Comparison of ENCODE assay signal across 23 mouse cellular contexts in genomic region chr11:60149086-60149485, GRCm38 (mm10). TPM values are rescaled to one million over a fixed set of nuclear protein-coding genes. Genes with fewer than 3 reads are reported as not detected.
DNase-seq lines count a peak whose midpoint lies in the region; ATAC-seq and TF ChIP-seq lines count a peak whose summit lies in the region.
"Had no signal": no experiment of that assay in that cellular context is flagged by ENCODE, and none has a peak within 500 bp of the region (broad histone marks: within the 10 kb centered on the region; RNA-seq: fewer than 3 reads in every experiment).

No protein-coding gene starts in this region.

- H3K9ac ChIP-seq in hindbrain, embryonic 12.5 days, result no peak overlapping the region
- no peak overlapping the region for H3K9ac ChIP-seq in hindbrain, embryonic 14.5 days
- H3K9ac ChIP-seq in lung, postnatal 0 days (replicated peaks; ENCODE audit: low read depth), result no peak overlapping the region
- no peak overlapping the region for H3K9ac ChIP-seq in neural tube, embryonic 15.5 days (replicated peaks)
- H3K9ac ChIP-seq: limb, embryonic 13.5 days had no signal

- no peak for TF ChIP-seq EP300 in lung, postnatal 0 days (IDR thresholded peaks at IDR 0.05)

- DNase-seq in hindbrain, embryonic 14.5 days (ENCODE audit: low spot score), result no peak
- DNase-seq in lung, postnatal 0 days (ENCODE audit: low spot score), result peak; percentile 13
- no peak for DNase-seq in lung, postnatal 4 days
- DNase-seq in frontal cortex, postnatal 25 days (ENCODE audit: low spot score in 2 of 2), result no peak
- DNase-seq: adrenal gland, adult 8-10 months; cerebellum, adult 11 months; heart, adult 2 months; heart, postnatal 14 days; kidney, adult 8-10 months; kidney, postnatal 4 days; midbrain, embryonic 14.5 days; right cerebral cortex, adult 18-20 months; spleen, adult 18-20 months; thymus, postnatal 4 days had no signal

- no peak overlapping the region for H3K4me2 ChIP-seq in hindbrain, embryonic 12.5 days (replicated peaks)
- H3K4me2 ChIP-seq in hindbrain, embryonic 14.5 days (replicated peaks), result no peak overlapping the region
- no peak overlapping the region for H3K4me2 ChIP-seq in lung, postnatal 0 days (replicated peaks; ENCODE audit: low read depth, low read length)
- no peak overlapping the region for H3K4me2 ChIP-seq in neural tube, embryonic 15.5 days
- H3K4me2 ChIP-seq: limb, embryonic 13.5 days; liver, embryonic 11.5 days had no signal

- H3K36me3 ChIP-seq in hindbrain, embryonic 12.5 days, result peaks cover 54% of the 10 kb centered on the region
- peaks cover 38% of the 10 kb centered on the region for H3K36me3 ChIP-seq in hindbrain, embryonic 14.5 days (replicated peaks; ENCODE audit: control insufficient read depth, insufficient read depth)
- peaks cover 7% of the 10 kb centered on the region; the same call in 1 of the 2 replicates for H3K36me3 ChIP-seq in lung, postnatal 0 days (ENCODE audit: insufficient read depth, low read length)
- H3K36me3 ChIP-seq in neural tube, embryonic 15.5 days, result peaks cover 19% of the 10 kb centered on the region; the same call in 1 of the 2 replicates

- peaks cover 41% of the 10 kb centered on the region for H3K4me1 ChIP-seq in hindbrain, embryonic 12.5 days
- H3K4me1 ChIP-seq in hindbrain, embryonic 14.5 days (replicated peaks; ENCODE audit: control insufficient read depth, insufficient read depth, low read length), result peaks cover 27% of the 10 kb centered on the region
- peaks cover 6% of the 10 kb centered on the region; the same call in 1 of the 2 replicates for H3K4me1 ChIP-seq in lung, postnatal 0 days (ENCODE audit: insufficient read depth, low read depth, low read length)
- H3K4me1 ChIP-seq in neural tube, embryonic 15.5 days, result peaks cover 76% of the 10 kb centered on the region

- no peaks in the 10 kb centered on the region for H3K9me3 ChIP-seq in hindbrain, embryonic 12.5 days (replicated peaks)
- no peaks in the 10 kb centered on the region for H3K9me3 ChIP-seq in hindbrain, embryonic 14.5 days (ENCODE audit: control insufficient read depth, low read length)
- no peaks in the 10 kb centered on the region for H3K9me3 ChIP-seq in lung, postnatal 0 days (ENCODE audit: low read length)
- no peaks in the 10 kb centered on the region for H3K9me3 ChIP-seq in neural tube, embryonic 15.5 days (replicated peaks)
- H3K9me3 ChIP-seq: limb, embryonic 13.5 days had no signal

- 0 out of 2 replicates have a peak overlapping the region, but pooled peaks have one; percentile 13 for H3K27ac ChIP-seq in hindbrain, embryonic 12.5 days
- no peak overlapping the region; the same call in 1 of the 2 replicates for H3K27ac ChIP-seq in hindbrain, embryonic 14.5 days
- no peak overlapping the region for H3K27ac ChIP-seq in lung, postnatal 0 days (ENCODE audit: low read length)
- H3K27ac ChIP-seq in neural tube, embryonic 15.5 days (replicated peaks), result peak overlapping the region; percentile 52; the same call in 1 of the 2 replicates
- H3K27ac ChIP-seq: heart, adult 2 months; kidney, postnatal 0 days; limb, embryonic 13.5 days had no signal

- WGBS in hindbrain, embryonic 12.5 days, result 74% methylated on average over 3 of the region's 3 CpGs
- WGBS in hindbrain, embryonic 14.5 days, result 47% methylated on average over 3 of the region's 3 CpGs
- WGBS in lung, postnatal 0 days, result 41% methylated on average over 3 of the region's 3 CpGs
- WGBS in neural tube, embryonic 15.5 days, result 49% methylated on average over 3 of the region's 3 CpGs

- ATAC-seq in hindbrain, embryonic 12.5 days (ENCODE audit: low FRiP score), result no peak
- no peak for ATAC-seq in hindbrain, embryonic 14.5 days (ENCODE audit: low FRiP score)
- no peak for ATAC-seq in lung, postnatal 0 days
- ATAC-seq in neural tube, embryonic 15.5 days (ENCODE audit: low FRiP score), result no peak
- ATAC-seq: forebrain, embryonic 16.5 days; intestine, embryonic 16.5 days had no signal

- no peaks in the 10 kb centered on the region for H3K27me3 ChIP-seq in hindbrain, embryonic 12.5 days
- no peaks in the 10 kb centered on the region for H3K27me3 ChIP-seq in hindbrain, embryonic 14.5 days (ENCODE audit: control insufficient read depth, insufficient read depth, low read length)
- H3K27me3 ChIP-seq in lung, postnatal 0 days (replicated peaks; ENCODE audit: insufficient read depth, low read length), result no peaks in the 10 kb centered on the region
- no peaks in the 10 kb centered on the region for H3K27me3 ChIP-seq in neural tube, embryonic 15.5 days (replicated peaks)
- H3K27me3 ChIP-seq: CH12.LX; limb, embryonic 13.5 days had no signal

- TF ChIP-seq CTCF in lung, postnatal 0 days (IDR thresholded peaks at IDR 0.05), result no peak

- no peak overlapping the region for H3K4me3 ChIP-seq in hindbrain, embryonic 12.5 days
- H3K4me3 ChIP-seq in hindbrain, embryonic 14.5 days (replicated peaks; ENCODE audit: low read length), result no peak overlapping the region
- H3K4me3 ChIP-seq in lung, postnatal 0 days (ENCODE audit: low read depth, low read length), result no peak overlapping the region
- no peak overlapping the region for H3K4me3 ChIP-seq in neural tube, embryonic 15.5 days (replicated peaks)
- H3K4me3 ChIP-seq: erythroblast, embryonic 14.5 days; heart, adult 2 months; limb, embryonic 13.5 days had no signal

RNA-seq across cellular contexts. Expression of gene Rai1, which starts 44.3 kb away (rescaled TPM):
- 40.2 and 43.0 TPM in 2 replicates for polyA plus RNA-seq in hindbrain, embryonic 12.5 days (2016; fragmentation: Nextera tagmentation; extraction: Ambion mirVana)
- polyA plus RNA-seq in hindbrain, embryonic 14.5 days (2014; fragmentation: Nextera tagmentation; extraction: Ambion mirVana), result 34.1 and 39.1 TPM in 2 replicates
- 13.5 and 16.2 TPM in 2 replicates for polyA plus RNA-seq in lung, postnatal 0 days (2015; fragmentation: Nextera tagmentation; extraction: Ambion mirVana)
- 26.5 and 27.4 TPM in 2 replicates for polyA plus RNA-seq in neural tube, embryonic 15.5 days (2015; fragmentation: Nextera tagmentation; extraction: Ambion mirVana)

Comparison
In these comparisons a context has a peak if more than half of its experiments do, and no peak if none do; other contexts are left out.
1. H3K27ac ChIP-seq: peak in hindbrain, embryonic 12.5 days (single experiment) and neural tube, embryonic 15.5 days (single experiment); none in hindbrain, embryonic 14.5 days (single experiment) and lung, postnatal 0 days (single experiment).